Mouse (Mus musculus): ENCODE measurements around the gene Nanos2.

DNA sequence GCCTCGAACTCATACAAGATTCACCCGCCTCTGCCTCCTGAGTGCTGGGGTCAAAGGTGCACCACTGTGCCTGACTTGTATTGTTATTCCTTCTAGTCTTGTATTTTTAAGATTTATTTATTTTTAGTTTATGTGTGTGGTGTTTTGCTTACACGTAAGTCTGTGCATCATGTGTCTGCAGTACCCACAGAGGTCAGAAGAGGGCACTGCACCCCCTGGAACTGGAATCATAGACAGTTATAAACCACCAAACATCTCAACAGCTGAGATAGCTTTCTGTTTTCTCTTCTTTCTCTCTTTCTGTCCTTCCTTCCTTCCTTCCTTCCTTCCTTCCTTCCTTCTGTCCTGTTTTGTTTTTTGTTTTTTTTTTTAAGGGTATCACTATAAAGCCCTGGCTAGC lies 16.2 kb upstream of the Nanos2 start:
- TF ChIP-seq TAL1 (IDR thresholded peaks at IDR 0.05; ENCODE audit: low read length): no peak
- no peak for TF ChIP-seq GATA1 (IDR thresholded peaks at IDR 0.05; ENCODE audit: low read length)

All from erythroblast, embryonic 14.5 days (primary cell).